Mouse (Mus musculus) testis, adult 2 months (tissue): Measurements from ENCODE around the gene Pp2d1.

Experiments used
- CTCF ChIP-seq: fragments of 200-500 bp; IDR thresholded peaks from 2 replicates; pipeline ENCODE4 v1.5.1; 2012; ENCODE audit warnings: low read depth, mild to moderate bottlenecking, inconsistent platforms, low read length, moderate library complexity; ENCODE audit not compliant: control insufficient read depth, insufficient read depth, insufficient replicate concordance
- POLR2A ChIP-seq: fragments of 200-500 bp; IDR thresholded peaks from 2 replicates; pipeline ENCODE4 v1.6.1; 2012; ENCODE audit warnings: low read depth, mild to moderate bottlenecking, inconsistent platforms, low read length, moderate library complexity; ENCODE audit not compliant: control insufficient read depth

GRCm38 (mm10) chr17:53532425-53532824 lies 6.8 kb downstream of the Pp2d1 start:
- TF ChIP-seq CTCF (no peak), POLR2A (no peak)
